In genomic region chr16:84703129-84703768, GRCm38 (mm10) we compare ENCODE assay signal across 8 mouse cellular contexts. TPM values are rescaled to one million over a fixed set of nuclear protein-coding genes. Genes with fewer than 3 reads are reported as not detected.
A peak's percentile ranks its signal among the peaks of the same experiment; 100 is the strongest.
DNase-seq lines count a peak whose midpoint lies in the region; ATAC-seq and TF ChIP-seq lines count a peak whose summit lies in the region.

No protein-coding gene starts in this region.

- no peak for TF ChIP-seq CTCF in ES-Bruce4 (IDR thresholded peaks at IDR 0.05; ENCODE audit: low read depth, low read length)
- no peak for TF ChIP-seq CTCF in bone marrow, adult 2 months (IDR thresholded peaks at IDR 0.05; ENCODE audit: control insufficient read depth, insufficient read depth, low read length)

- no peak overlapping the region for H3K27ac ChIP-seq in ES-Bruce4 (ENCODE audit: insufficient read depth, low read length)
- H3K27ac ChIP-seq in bone marrow, adult 2 months (ENCODE audit: control insufficient read depth, insufficient read depth, low read depth, low read length, poor library complexity), result no peak overlapping the region; the same call in 1 of the 2 replicates
- H3K27ac ChIP-seq in intestine, embryonic 15.5 days, result no peak overlapping the region
- H3K27ac ChIP-seq in neural tube, embryonic 14.5 days (ENCODE audit: low read depth, low read length), result no peak overlapping the region

- peak; percentile 94 for ATAC-seq in intestine, embryonic 15.5 days
- ATAC-seq in neural tube, embryonic 14.5 days (ENCODE audit: low read depth), result peak; percentile 87

- H3K9ac ChIP-seq in ES-Bruce4 (ENCODE audit: low read depth, poor library complexity, severe bottlenecking), result peak overlapping the region; percentile 98
- H3K9ac ChIP-seq in intestine, embryonic 15.5 days, result peak overlapping the region; percentile 54
- H3K9ac ChIP-seq in neural tube, embryonic 14.5 days (replicated peaks; ENCODE audit: low read depth, low read length), result no peak overlapping the region

- H3K36me3 ChIP-seq in ES-Bruce4 (ENCODE audit: control insufficient read depth, insufficient read depth, low read length, poor library complexity, severe bottlenecking), result no peaks in the 10 kb centered on the region
- H3K36me3 ChIP-seq in intestine, embryonic 15.5 days, result no peaks in the 10 kb centered on the region
- no peaks in the 10 kb centered on the region for H3K36me3 ChIP-seq in neural tube, embryonic 14.5 days (ENCODE audit: control insufficient read depth, insufficient read depth, low read length)

- peak overlapping the region; percentile 36 for H3K4me3 ChIP-seq in ES-Bruce4 (ENCODE audit: low read depth, low read length)
- peak overlapping the region; percentile 59 for H3K4me3 ChIP-seq in bone marrow, adult 2 months (replicated peaks; ENCODE audit: control insufficient read depth, low read depth, low read length)
- peak overlapping the region; percentile 61 for H3K4me3 ChIP-seq in intestine, embryonic 15.5 days (replicated peaks)
- peak overlapping the region; percentile 44 for H3K4me3 ChIP-seq in neural tube, embryonic 14.5 days (ENCODE audit: low read depth, low read length)

- H3K4me1 ChIP-seq in ES-Bruce4 (ENCODE audit: control insufficient read depth, insufficient read depth, low read length), result no peaks in the 10 kb centered on the region
- H3K4me1 ChIP-seq in bone marrow, adult 2 months (ENCODE audit: control insufficient read depth, insufficient read depth, low read length), result peaks cover 2% of the 10 kb centered on the region; the same call in 1 of the 2 replicates
- 0 out of 2 replicates have a peak, but pooled peaks cover 2% of the 10 kb centered on the region for H3K4me1 ChIP-seq in intestine, embryonic 15.5 days (replicated peaks)
- peaks cover 4% of the 10 kb centered on the region; the same call in 1 of the 2 replicates for H3K4me1 ChIP-seq in neural tube, embryonic 14.5 days (ENCODE audit: control insufficient read depth, insufficient read depth, low read length)

- no peak for TF ChIP-seq POLR2A in ES-Bruce4 (IDR thresholded peaks at IDR 0.05; ENCODE audit: insufficient read depth, low read length)
- no peak for TF ChIP-seq POLR2A in bone marrow, adult 2 months (IDR thresholded peaks at IDR 0.05; ENCODE audit: borderline replicate concordance, control insufficient read depth, low read depth, low read length)

- no peak for TF ChIP-seq EP300 in ES-Bruce4 (IDR thresholded peaks at IDR 0.05; ENCODE audit: insufficient read depth, low read depth, low read length)

- peak overlapping the region; percentile 99 for H3K4me2 ChIP-seq in intestine, embryonic 15.5 days (replicated peaks)
- H3K4me2 ChIP-seq in neural tube, embryonic 14.5 days (ENCODE audit: low read depth, low read length), result peak overlapping the region; percentile 79

- H3K9me3 ChIP-seq in ES-Bruce4 (replicated peaks; ENCODE audit: control insufficient read depth, insufficient read depth, low read length, poor library complexity, severe bottlenecking), result no peaks in the 10 kb centered on the region
- no peaks in the 10 kb centered on the region for H3K9me3 ChIP-seq in intestine, embryonic 15.5 days
- H3K9me3 ChIP-seq in neural tube, embryonic 14.5 days (ENCODE audit: control insufficient read depth, low read length), result no peaks in the 10 kb centered on the region

- DNase-seq in gastrocnemius, postnatal 25 days, result peak; percentile 23
- peak; percentile 20 to 33 for DNase-seq in lung, adult 18-20 months
- DNase-seq in thymus, postnatal 25 days, result peak; percentile 67
- DNase-seq in cerebellum, adult 11-12 months, result no peak

- under 1% methylated on average over 55 of the region's 55 CpGs for WGBS in bone marrow, adult 2 months
- WGBS in intestine, embryonic 15.5 days, result under 1% methylated on average over 55 of the region's 55 CpGs
- under 1% methylated on average over 55 of the region's 55 CpGs for WGBS in neural tube, embryonic 14.5 days

- peaks cover 7% of the 10 kb centered on the region for H3K27me3 ChIP-seq in ES-Bruce4 (ENCODE audit: control insufficient read depth, insufficient read depth, low read length, poor library complexity, severe bottlenecking)
- no peaks in the 10 kb centered on the region for H3K27me3 ChIP-seq in intestine, embryonic 15.5 days (replicated peaks)
- H3K27me3 ChIP-seq in neural tube, embryonic 14.5 days (ENCODE audit: control insufficient read depth, insufficient read depth, low read length), result 0 out of 2 replicates have a peak, but pooled peaks cover 3% of the 10 kb centered on the region

RNA-seq across cellular contexts. Expression of gene Mrpl39, which starts 32.3 kb away (rescaled TPM):
- 50.1 and 53.2 TPM in 2 replicates for polyA plus RNA-seq in ES-Bruce4 (2011; ENCODE audit: insufficient read depth, insufficient read length, low read depth, missing spikeins)
- 6.8 and 14.5 TPM in 2 replicates for polyA plus RNA-seq in bone marrow, adult 2 months (2011; ENCODE audit: insufficient read depth, insufficient read length, low replicate concordance, missing spikeins)
- 10 to 100 TPM; 17.3 to 18.7 TPM for total RNA-seq in gastrocnemius, postnatal 25 days (2021)
- polyA plus RNA-seq in intestine, embryonic 15.5 days (2015; fragmentation: Nextera tagmentation; extraction: Ambion mirVana), result 47.3 and 48.9 TPM in 2 replicates
- 39.0 and 40.2 TPM in 2 replicates for polyA plus RNA-seq in neural tube, embryonic 14.5 days (2014; fragmentation: Nextera tagmentation; extraction: Ambion mirVana)
